Mouse (Mus musculus) regulatory T cell (primary cell): ENCODE results near the gene Olfr1034.
"Not testable (repeated sequence)": the region's sequence is repeated elsewhere in the genome, so short reads cannot be mapped to it uniquely, and the experiment has no call there.

Experiments used
- in situ Hi-C: fragments of 300-600 bp; cut with MboI, MseI; formaldehyde crosslinking; loops from one replicate; pipeline ENCODE4 v1.15.1; 2025; ENCODE audit warnings: high pct_unique_total_duplicates

Olfr1034 gene

GRCm38 (mm10) chr2:86045561-86045960 lies at the start of gene Olfr1034:
TSS of gene Olfr1034 (plus strand) at chr2:86045861.
- in situ Hi-C loops, result loop anchor here (25.0 kb wide), 1 partner anchor 908 kb away; the partner anchor contains the start of gene Aplnr

GRCm38 (mm10) chr2:86005240-86005639 lies 40.4 kb upstream of the Olfr1034 start, which contains the start of gene Olfr1032:
TSS of gene Olfr1032 (plus strand) at chr2:86005540.
- in situ Hi-C loops, result no loop called here

GRCm38 (mm10) chr2:86020406-86020805 lies 25.3 kb upstream of the Olfr1034 start, which contains the start of gene Olfr1033:
TSS of gene Olfr1033 (plus strand) at chr2:86020633.
- in situ Hi-C loops, result not testable (repeated sequence)

GRCm38 (mm10) chr2:86021518-86021917 lies 24.1 kb upstream of the Olfr1034 start:
- in situ Hi-C loops, result not testable (repeated sequence)

- in situ Hi-C loops, result not testable (repeated sequence)
Measured at GRCm38 (mm10) chr2:86050777-86051176, 5.1 kb downstream of the Olfr1034 start.

- in situ Hi-C loops, result not testable (repeated sequence)
Measured at GRCm38 (mm10) chr2:86063766-86064165, 18.1 kb downstream of the Olfr1034 start.

- in situ Hi-C loops, result no loop called here
Measured at GRCm38 (mm10) chr2:86070189-86070588, 24.5 kb downstream of the Olfr1034 start.

- in situ Hi-C loops, result not testable (repeated sequence)
Measured at GRCm38 (mm10) chr2:86073692-86074091, 28.0 kb downstream of the Olfr1034 start, which contains the start of gene Olfr1036. TSS of gene Olfr1036 (plus strand) at chr2:86073992.

- in situ Hi-C loops, result not testable (repeated sequence)
Measured at GRCm38 (mm10) chr2:86080478-86080877, 34.8 kb downstream of the Olfr1034 start.

GRCm38 (mm10) chr2:86087285-86087684 lies 41.6 kb downstream of the Olfr1034 start, which contains the start of gene Olfr1037:
TSS of gene Olfr1037 (minus strand) at chr2:86087385.
- in situ Hi-C loops, result no loop called here
